Mouse (Mus musculus) CD8-positive naive resting alpha-beta T cell, adult 57 days (primary cell): ENCODE measurements around the gene Txndc8. TPM values are rescaled to one million over a fixed set of nuclear protein-coding genes. Genes with fewer than 3 reads are reported as not detected.

Experiments used
- total RNA-seq: library from RNA; stranded (reverse); gene quantifications from one replicate; pipeline ENCODE4 v1.2.4, GENCODE M21; 2023

The Txndc8 gene
- total RNA-seq = not detected

DNA sequence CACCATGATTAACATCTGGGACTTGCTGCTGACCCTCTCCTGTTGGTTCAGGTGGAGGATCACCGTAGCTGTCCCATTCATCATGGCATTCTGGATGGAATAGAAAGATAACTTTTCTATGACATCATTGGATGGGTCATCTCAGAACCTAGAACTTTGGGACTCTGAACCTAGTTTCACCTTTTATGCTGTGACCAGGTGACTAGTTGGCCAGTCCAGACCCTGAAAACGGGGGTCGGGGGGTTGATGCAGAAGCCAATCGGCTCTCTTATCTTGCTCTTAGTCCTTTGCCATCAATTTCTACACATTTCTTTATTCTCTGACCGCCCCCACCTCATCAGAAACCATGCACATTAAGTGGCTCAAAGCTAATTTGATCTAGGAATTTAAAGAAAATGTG lies at the start of gene Txndc8:
Txndc8 (minus strand) TSS at position 101 of the 400 bp plus-strand sequence.

DNA sequence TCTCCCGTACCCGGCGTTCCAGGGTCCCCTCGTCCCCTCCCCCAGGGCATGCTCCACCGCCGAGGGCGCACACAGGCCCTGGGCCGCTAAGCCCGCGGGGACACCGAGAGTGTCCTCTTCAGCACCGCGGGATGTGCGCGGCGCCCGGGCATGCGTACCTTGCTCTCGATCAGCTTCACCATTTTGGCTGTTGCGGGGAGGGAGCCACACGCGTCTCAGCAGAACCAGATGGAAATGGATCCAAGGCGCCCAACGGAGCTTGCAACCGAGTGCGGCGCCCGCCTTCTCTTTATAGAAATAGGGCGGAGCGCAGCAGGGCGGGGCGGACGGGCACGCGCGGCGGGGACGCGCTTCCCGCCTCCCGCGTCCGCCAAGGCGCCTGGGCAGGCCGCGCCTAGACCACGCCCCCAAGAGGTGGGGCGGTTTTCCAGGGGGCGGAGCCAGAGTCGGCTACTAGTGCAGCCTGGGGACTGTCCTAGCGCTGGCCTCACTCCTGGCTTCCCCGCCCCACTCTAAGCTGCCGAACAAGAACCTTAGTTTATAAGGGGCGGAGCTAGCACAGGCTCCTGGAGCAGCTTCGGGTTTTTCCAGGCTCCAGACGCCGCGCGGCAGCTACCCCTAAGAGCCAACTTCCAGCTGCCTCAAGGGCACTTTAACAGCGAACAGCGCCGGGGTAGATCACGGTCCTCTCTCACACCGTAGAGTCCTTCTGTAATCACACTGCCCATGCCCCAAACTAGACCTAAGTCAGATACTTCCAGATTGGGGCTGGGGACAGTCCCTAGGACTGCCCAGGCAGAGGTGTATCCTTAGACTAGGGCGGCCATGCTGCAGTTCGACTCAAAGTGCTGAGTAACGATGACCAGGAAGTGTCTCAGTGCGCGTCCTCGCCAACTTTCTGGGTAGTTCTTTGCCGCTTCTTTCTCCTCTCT lies 52.6 kb downstream of the Txndc8 start, which contains the start of gene Txn1:
Txn1 (minus strand) TSS at position 383 of the 932 bp plus-strand sequence.

Other genes starting within 250 kb of the Txndc8 start
- gene D630039A03Rik, start 92.8 kb downstream of the Txndc8 start, total RNA-seq = 0.70 TPM
- gene Txn1, start 52.7 kb downstream of the Txndc8 start, total RNA-seq = 53.6 TPM
- not detected for gene Svep1, start 197.7 kb upstream of the Txndc8 start, total RNA-seq